Mouse (Mus musculus) erythroblast, embryonic 14.5 days (primary cell): Measurements from ENCODE around the gene Ccdc146. TPM values are rescaled to one million over a fixed set of nuclear protein-coding genes. Genes with fewer than 3 reads are reported as not detected.

Source experiments
- H3K27me3 ChIP-seq: 2 replicates; pipeline ENCODE4 v1.6.1; 2012; ENCODE audit warnings: inconsistent platforms; ENCODE audit not compliant: control insufficient read depth
- H3K36me3 ChIP-seq: 2 replicates; pipeline ENCODE4 v1.6.1; 2012; ENCODE audit warnings: mild to moderate bottlenecking, inconsistent platforms; ENCODE audit not compliant: control insufficient read depth
- H3K4me1 ChIP-seq: 2 replicates; pipeline ENCODE4 v1.6.1; 2012; ENCODE audit warnings: inconsistent platforms; ENCODE audit not compliant: control insufficient read depth
- H3K4me3 ChIP-seq: replicated peaks from 2 replicates; pipeline ENCODE3; 2012; ENCODE audit warnings: moderate library complexity, mild to moderate bottlenecking, inconsistent platforms
- H3K9me3 ChIP-seq: 2 replicates; pipeline ENCODE4 v1.6.1; 2012; ENCODE audit warnings: low read length, inconsistent platforms, mixed read lengths; ENCODE audit not compliant: control insufficient read depth
- GATA1 ChIP-seq: IDR thresholded peaks from 2 replicates; pipeline ENCODE4 v1.6.1; 2012; ENCODE audit warnings: low read length, inconsistent platforms, mixed read lengths
- TAL1 ChIP-seq: IDR thresholded peaks from 3 replicates; pipeline ENCODE4 v1.6.1; 2012; ENCODE audit warnings: low read length, inconsistent platforms, mixed read lengths
- polyA plus RNA-seq: library from polyadenylated mRNA; stranded (reverse); fragments of >175 nt; gene quantifications from 2 replicates; pipeline ENCODE4 v1.2.3, GENCODE M21; 2012

The Ccdc146 gene
- polyA plus RNA-seq, 1 experiment: not detected

DNA sequence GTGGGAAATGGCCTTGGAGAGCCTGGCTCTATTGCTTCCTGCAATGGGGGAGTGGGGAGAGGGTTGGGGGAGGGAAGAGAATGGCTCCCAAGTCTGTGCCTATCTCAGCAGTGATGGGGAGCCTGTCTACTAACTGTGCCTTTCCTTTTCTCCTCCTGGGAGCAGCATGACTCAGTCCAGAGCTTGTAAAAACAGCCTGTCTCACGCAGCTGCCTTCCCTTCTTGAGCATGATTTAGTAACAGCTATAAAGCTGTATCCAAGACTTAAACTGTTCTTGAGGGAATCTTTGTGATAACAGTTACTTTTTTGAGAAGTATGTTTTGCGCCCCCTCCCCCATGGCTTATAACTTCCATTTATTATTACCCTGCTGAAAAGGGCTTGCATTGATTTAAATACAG lies 176.6 kb downstream of the Ccdc146 start:
- no peak for TF ChIP-seq TAL1

DNA sequence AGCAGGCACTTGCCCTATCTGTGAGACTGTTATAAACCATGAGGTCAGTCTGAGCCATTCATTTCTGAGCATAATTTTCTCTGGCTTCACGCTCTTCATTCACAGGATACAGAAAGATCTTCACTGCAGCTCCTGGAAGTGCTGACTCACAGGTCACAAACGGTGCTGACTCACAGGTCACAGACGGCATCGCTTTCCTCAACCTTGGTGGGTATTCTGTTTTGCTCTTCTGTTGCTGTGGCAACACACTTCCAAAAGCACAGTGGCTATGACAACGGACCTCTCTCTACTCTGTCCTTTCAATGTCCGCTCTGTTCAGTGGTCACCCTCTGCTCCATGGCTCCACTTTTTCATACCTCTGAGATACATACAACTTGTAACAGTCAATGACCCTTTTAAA lies 177.7 kb downstream of the Ccdc146 start:
- no peaks in the 10 kb centered on the region for H3K36me3 ChIP-seq
- TF ChIP-seq TAL1 (no peak), GATA1 (no peak)
- no peaks in the 10 kb centered on the region for H3K4me1 ChIP-seq
- no peaks in the 10 kb centered on the region for H3K9me3 ChIP-seq
- H3K4me3 ChIP-seq: no peak overlapping the region
- H3K27me3 ChIP-seq: no peaks in the 10 kb centered on the region

More for the DNA sequence above, 176.6 kb downstream of the Ccdc146 start:
- no peaks in the 10 kb centered on the region for H3K4me1 ChIP-seq
- H3K27me3 ChIP-seq: no peaks in the 10 kb centered on the region
- no peak overlapping the region for H3K4me3 ChIP-seq
- no peaks in the 10 kb centered on the region for H3K9me3 ChIP-seq
- H3K36me3 ChIP-seq: no peaks in the 10 kb centered on the region

DNA sequence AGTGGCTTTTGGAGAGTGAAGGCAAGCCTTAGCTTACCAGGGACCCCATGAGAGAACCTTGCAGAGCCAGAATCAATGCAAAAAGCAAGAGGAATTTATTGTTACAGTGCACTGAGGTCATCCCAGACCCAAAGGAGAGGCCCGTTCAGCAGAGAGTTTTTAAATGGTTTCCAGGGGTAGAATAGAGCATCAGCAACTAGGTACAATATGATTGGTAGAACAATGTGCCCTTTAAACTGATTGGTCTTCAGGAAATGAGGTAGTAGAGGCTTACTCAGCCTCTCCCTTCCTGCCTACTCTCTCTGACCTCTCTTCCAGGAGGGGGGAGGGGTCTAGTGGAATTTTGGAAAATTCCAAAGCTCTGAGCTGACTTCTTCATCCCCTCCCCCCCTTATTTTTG lies 179.2 kb downstream of the Ccdc146 start:
- TF ChIP-seq TAL1 (no peak), GATA1 (no peak)
- no peaks in the 10 kb centered on the region for H3K36me3 ChIP-seq
- no peaks in the 10 kb centered on the region for H3K27me3 ChIP-seq
- no peaks in the 10 kb centered on the region for H3K9me3 ChIP-seq
- no peak overlapping the region for H3K4me3 ChIP-seq
- H3K4me1 ChIP-seq: no peaks in the 10 kb centered on the region

GRCm38 (mm10) chr5:21244575-21244974 lies 179.9 kb downstream of the Ccdc146 start:
- H3K9me3 ChIP-seq: no peaks in the 10 kb centered on the region
- H3K36me3 ChIP-seq: no peaks in the 10 kb centered on the region
- H3K27me3 ChIP-seq: no peaks in the 10 kb centered on the region
- H3K4me1 ChIP-seq: no peaks in the 10 kb centered on the region
- TF ChIP-seq TAL1 (no peak), GATA1 (no peak)
- H3K4me3 ChIP-seq: no peak overlapping the region

Other genes starting within 250 kb of the Ccdc146 start
- gene Gsap, start 238.4 kb downstream of the Ccdc146 start, polyA plus RNA-seq: 0.01 and 0.03 TPM in 2 replicates
- not detected in 2 replicates for gene Fgl2, start 52.0 kb downstream of the Ccdc146 start, polyA plus RNA-seq
- gene Fam185a, start 281 bp upstream of the Ccdc146 start, polyA plus RNA-seq: not detected in 2 replicates
- not detected in 2 replicates for gene Lrrc17, start 118.9 kb upstream of the Ccdc146 start, polyA plus RNA-seq
- not detected in 2 replicates for gene Fbxl13, start 221.0 kb upstream of the Ccdc146 start, polyA plus RNA-seq
- gene Armc10, start 221.1 kb upstream of the Ccdc146 start, polyA plus RNA-seq: 0.21 and 0.24 TPM in 2 replicates